Mouse (Mus musculus) lung, adult 2 months (tissue): ENCODE results near the gene Uqcrc2.

Experiments used
- CTCF ChIP-seq: fragments of 200-500 bp; IDR thresholded peaks from 2 replicates; pipeline ENCODE4 v1.5.1; 2011; ENCODE audit warnings: mild to moderate bottlenecking, low read length, control low read depth; ENCODE audit not compliant: insufficient read depth
- POLR2A ChIP-seq: fragments of 200-500 bp; IDR thresholded peaks from 2 replicates; pipeline ENCODE4 v1.6.1; 2011; ENCODE audit warnings: low read depth, mild to moderate bottlenecking, control low read depth, low read length, borderline replicate concordance; ENCODE audit errors: extremely low read depth

- TF ChIP-seq CTCF (no peak), POLR2A (no peak)
Measured at GRCm38 (mm10) chr7:120684731-120685161, 49.8 kb downstream of the Uqcrc2 start.
